Mouse (Mus musculus) colon, adult 2 months (tissue): ENCODE results near the gene Nagpa. TPM values are rescaled to one million over a fixed set of nuclear protein-coding genes. Genes with fewer than 3 reads are reported as not detected.

Experiments used
- polyA plus RNA-seq: library from polyadenylated mRNA; depleted of rRNA; stranded (reverse); fragments of >200 nt; gene quantifications from 2 replicates; pipeline ENCODE4 v1.2.3, GENCODE M21; 2012; rRNA removed

Nagpa gene
- polyA plus RNA-seq, result 38.6 and 40.0 TPM in 2 replicates

GRCm38 (mm10) chr16:5203668-5204433 is at the start of gene Nagpa:
Gene Nagpa, minus strand, starts transcription at chr16:5204012.

GRCm38 (mm10) chr16:5233418-5234313 is 29.9 kb upstream of the Nagpa start, which contains the start of gene Alg1:
Gene Alg1, plus strand, starts transcription at chr16:5233621.

GRCm38 (mm10) chr16:5222140-5222539 is 18.3 kb upstream of the Nagpa start, which contains the start of gene AU021092:
Gene AU021092, minus strand, starts transcription at chr16:5222299.

GRCm38 (mm10) chr16:5147037-5147385 is 56.8 kb downstream of the Nagpa start, which contains the start of gene Sec14l5:
Gene Sec14l5, plus strand, starts transcription at chr16:5147109.

Other genes starting within 250 kb of the Nagpa start
- gene Anks3, start 239.8 kb downstream of the Nagpa start, polyA plus RNA-seq, result 47.4 and 47.8 TPM in 2 replicates
- gene Sept12, start 206.2 kb downstream of the Nagpa start, polyA plus RNA-seq, result not detected in 2 replicates
- 177 and 286 TPM in 2 replicates for gene Smim22, start 196.7 kb downstream of the Nagpa start, polyA plus RNA-seq
- gene Rogdi, start 190.5 kb downstream of the Nagpa start, polyA plus RNA-seq, result 64.7 and 69.2 TPM in 2 replicates
- 44.5 and 45.5 TPM in 2 replicates for gene Glyr1, start 154.1 kb downstream of the Nagpa start, polyA plus RNA-seq
- gene Ubn1, start 154.0 kb downstream of the Nagpa start, polyA plus RNA-seq, result 26.9 and 27.8 TPM in 2 replicates
- 1.8 and 1.9 TPM in 2 replicates for gene Ppl, start 71.6 kb downstream of the Nagpa start, polyA plus RNA-seq
- gene Sec14l5, start 56.9 kb downstream of the Nagpa start, polyA plus RNA-seq, result not detected in 2 replicates
- 2.4 and 2.7 TPM in 2 replicates for gene AU021092, start 18.3 kb upstream of the Nagpa start, polyA plus RNA-seq
- 49.5 and 51.3 TPM in 2 replicates for gene Alg1, start 29.6 kb upstream of the Nagpa start, polyA plus RNA-seq
- 56.7 and 59.3 TPM in 2 replicates for gene Eef2kmt, start 52.0 kb upstream of the Nagpa start, polyA plus RNA-seq